Mouse (Mus musculus) forebrain, embryonic 12.5 days (tissue): ENCODE data around the gene Bag6. TPM values are rescaled to one million over a fixed set of nuclear protein-coding genes. Genes with fewer than 3 reads are reported as not detected.

Source experiments
- ATAC-seq: fragments of 200-750 bp; cut with Nextera tagmentation; 2 replicates; pipeline ENCODE4 v1.8.0; 2017; ENCODE audit warnings: moderate TSS enrichment; ENCODE audit not compliant: low FRiP score
- H3K27ac ChIP-seq: fragments of 300-500 bp; sonication (generic); 2 replicates; pipeline ENCODE4 v1.5.1; 2016; ENCODE audit warnings: mild to moderate bottlenecking
- H3K27me3 ChIP-seq: fragments of 300-500 bp; sonication (generic); 2 replicates; pipeline ENCODE4 v1.6.1; 2016; ENCODE audit warnings: mild to moderate bottlenecking
- H3K36me3 ChIP-seq: fragments of 300-500 bp; sonication (generic); replicated peaks from 2 replicates; pipeline ENCODE4 v1.6.1; 2016; ENCODE audit warnings: mild to moderate bottlenecking
- H3K4me1 ChIP-seq: fragments of 300-500 bp; sonication (generic); 2 replicates; pipeline ENCODE4 v1.6.1; 2016
- H3K4me2 ChIP-seq: fragments of 300-500 bp; sonication (generic); 2 replicates; pipeline ENCODE4 v1.6.1; 2016; ENCODE audit warnings: mild to moderate bottlenecking, moderate library complexity
- H3K4me3 ChIP-seq: fragments of 300-500 bp; sonication (generic); replicated peaks from 2 replicates; pipeline ENCODE4 v1.5.1; 2016; ENCODE audit warnings: mild to moderate bottlenecking
- H3K9ac ChIP-seq: fragments of 300-500 bp; sonication (generic); 2 replicates; pipeline ENCODE4 v1.6.1; 2016; ENCODE audit warnings: mild to moderate bottlenecking
- H3K9me3 ChIP-seq: fragments of 300-500 bp; sonication (generic); 2 replicates; pipeline ENCODE4 v1.6.1; 2016
- WGBS: fragments of 180-500 bp; shearing (Covaris S2); methylation state at CpG from one replicate; pipeline ENCODE4 v1.1.7; 2016; 5-methylcytosine and 5-hydroxymethylcytosine counted together
- polyA plus RNA-seq: library from polyadenylated mRNA; unstranded; fragments of >200 nt; fragmentation: Nextera tagmentation; extraction: Ambion mirVana; gene quantifications from 2 replicates; pipeline ENCODE4 v1.2.1, GENCODE M21; 2016

Bag6 gene
- polyA plus RNA-seq, 1 experiment from 2014 or later = 88.9 TPM

DNA sequence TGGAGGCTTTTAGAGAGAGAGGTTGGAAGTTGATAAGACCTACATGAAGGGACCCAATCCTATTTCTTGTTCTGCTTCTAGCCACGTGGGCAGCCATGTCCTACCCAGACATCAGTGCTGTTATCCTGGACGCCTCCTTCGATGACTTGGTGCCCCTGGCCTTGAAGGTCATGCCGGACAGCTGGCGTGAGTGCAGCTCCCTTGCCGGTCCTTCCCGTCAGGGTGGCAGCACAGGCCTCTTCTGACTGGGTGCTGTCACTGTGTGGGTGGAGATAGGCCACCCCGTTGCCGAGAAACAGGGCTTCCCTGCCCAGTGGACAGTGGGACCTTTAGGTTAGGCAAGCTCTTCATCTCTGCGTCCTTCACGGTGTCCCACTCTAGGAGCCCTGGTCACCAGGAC is 33.8 kb upstream of the Bag6 start:
- Histone ChIP-seq H3K27me3 (no peaks in the 10 kb centered on the region), H3K4me1 (peaks cover 6% of the 10 kb centered on the region; the same call in 1 of the 2 replicates), H3K9me3 (no peaks in the 10 kb centered on the region), H3K36me3 (peaks cover 78% of the 10 kb centered on the region), H3K4me3 (no peak overlapping the region), H3K4me2 (no peak overlapping the region), H3K27ac (no peak overlapping the region), H3K9ac (no peak overlapping the region)
- no peak for ATAC-seq
- 95% methylated on average over 11 of the region's 11 CpGs for WGBS

DNA sequence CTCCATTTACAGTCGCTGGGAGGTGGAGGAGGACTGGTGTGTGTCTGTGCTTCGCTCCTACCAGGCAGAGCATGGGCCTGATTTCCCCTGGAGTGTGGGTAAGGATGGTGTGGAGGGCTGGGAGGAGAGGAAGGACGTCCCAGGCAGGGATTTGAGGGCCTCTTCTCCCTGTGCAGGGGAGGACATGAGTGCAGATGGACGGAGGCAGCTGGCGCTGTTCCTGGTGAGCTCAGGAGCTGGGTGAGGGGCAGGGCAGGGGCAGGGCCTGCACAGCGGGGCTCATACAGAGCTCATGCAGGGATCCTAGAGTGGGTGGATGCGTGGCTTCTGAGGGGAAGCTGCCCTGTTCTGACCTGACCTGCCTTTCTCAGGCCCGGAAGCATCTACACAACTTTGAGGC is 32.7 kb upstream of the Bag6 start:
- H3K27me3 ChIP-seq = no peaks in the 10 kb centered on the region
- ATAC-seq = no peak
- H3K27ac ChIP-seq = no peak overlapping the region
- H3K9me3 ChIP-seq = no peaks in the 10 kb centered on the region
- no peak overlapping the region for H3K9ac ChIP-seq
- peaks cover 8% of the 10 kb centered on the region; the same call in 1 of the 2 replicates for H3K4me1 ChIP-seq
- H3K4me3 ChIP-seq = no peak overlapping the region
- peaks cover 67% of the 10 kb centered on the region for H3K36me3 ChIP-seq
- WGBS = 81% methylated on average over 8 of the region's 8 CpGs
- H3K4me2 ChIP-seq = no peak overlapping the region

DNA sequence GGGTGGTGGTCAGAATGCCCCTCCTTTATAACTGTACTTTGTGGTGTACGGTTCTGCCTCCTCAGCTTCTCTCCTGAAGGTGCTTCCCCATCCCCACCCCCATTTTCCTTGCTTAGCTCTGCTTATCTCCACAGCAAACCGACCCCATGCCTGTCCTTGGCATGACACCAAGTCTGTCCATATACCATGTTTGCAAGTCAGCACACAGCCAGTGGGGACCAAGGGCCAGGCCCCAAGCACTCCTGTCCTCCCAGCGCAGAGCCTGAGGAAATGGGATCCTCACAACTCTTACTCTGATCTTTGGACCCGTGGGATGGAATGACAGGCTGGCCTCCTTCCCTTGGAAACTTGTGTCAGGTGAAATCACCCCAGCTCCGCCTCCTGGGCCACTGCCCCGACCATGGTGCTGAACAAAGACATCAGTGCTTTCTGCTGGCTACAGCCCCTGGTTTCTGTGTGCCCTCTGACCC is 31.7 kb upstream of the Bag6 start:
- Histone ChIP-seq H3K4me2 (no peak overlapping the region), H3K9ac (no peak overlapping the region), H3K4me3 (no peak overlapping the region), H3K9me3 (no peaks in the 10 kb centered on the region), H3K36me3 (peaks cover 57% of the 10 kb centered on the region), H3K27ac (no peak overlapping the region), H3K27me3 (no peaks in the 10 kb centered on the region), H3K4me1 (peaks cover 8% of the 10 kb centered on the region; the same call in 1 of the 2 replicates)
- 79% methylated on average over 6 of the region's 6 CpGs for WGBS
- no peak for ATAC-seq

DNA sequence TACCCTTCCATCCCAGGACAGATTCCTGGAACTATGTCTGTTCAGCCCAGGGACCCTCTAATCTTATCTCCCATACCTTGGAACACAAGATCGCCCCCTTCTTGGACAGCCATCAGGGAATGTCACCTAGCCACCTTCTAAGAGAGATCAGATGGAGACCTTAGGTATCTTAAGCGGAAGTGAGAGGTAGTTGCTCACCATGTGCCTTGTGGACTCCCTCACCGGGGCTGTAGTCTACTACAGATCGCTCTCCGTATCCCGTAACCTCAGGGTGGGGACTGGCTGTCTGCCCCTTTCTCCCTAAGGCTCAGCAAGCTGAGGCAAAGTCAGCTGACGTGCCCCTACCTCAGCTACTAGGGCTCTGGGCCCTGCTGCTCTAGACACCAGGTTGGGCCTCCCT is 30.9 kb upstream of the Bag6 start:
- no peak overlapping the region for H3K9ac ChIP-seq
- no peak for ATAC-seq
- 91% methylated on average over 7 of the region's 7 CpGs for WGBS

DNA sequence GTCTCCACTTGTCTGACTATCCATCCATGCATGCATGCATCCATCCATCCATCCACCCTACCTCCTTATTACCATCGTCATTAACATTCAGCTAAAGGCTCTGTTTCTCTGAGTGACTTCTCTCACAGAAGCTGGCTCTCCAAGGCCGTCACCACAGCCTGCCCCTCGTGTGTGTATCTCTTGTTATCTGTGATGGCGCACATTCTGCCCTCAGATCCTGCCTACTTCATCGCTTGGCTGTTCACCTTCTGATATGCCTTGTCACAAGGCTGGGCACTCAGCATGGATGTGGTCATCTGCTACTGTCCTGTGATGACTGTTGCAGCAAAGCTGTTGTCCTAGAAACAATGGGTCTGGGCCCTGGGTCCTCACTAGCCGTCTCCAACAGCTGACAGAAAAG is 30.2 kb upstream of the Bag6 start:
- ATAC-seq = no peak
- Histone ChIP-seq H3K4me3 (no peak overlapping the region), H3K27me3 (no peaks in the 10 kb centered on the region), H3K27ac (no peak overlapping the region), H3K4me2 (no peak overlapping the region), H3K9ac (no peak overlapping the region), H3K9me3 (no peaks in the 10 kb centered on the region), H3K4me1 (peaks cover 8% of the 10 kb centered on the region; the same call in 1 of the 2 replicates), H3K36me3 (peaks cover 42% of the 10 kb centered on the region)
- WGBS = 84% methylated on average over 6 of the region's 6 CpGs

More for the DNA sequence above, 30.9 kb upstream of the Bag6 start:
- H3K27ac ChIP-seq = no peak overlapping the region
- no peaks in the 10 kb centered on the region for H3K27me3 ChIP-seq
- peaks cover 8% of the 10 kb centered on the region; the same call in 1 of the 2 replicates for H3K4me1 ChIP-seq
- H3K4me3 ChIP-seq = no peak overlapping the region
- no peaks in the 10 kb centered on the region for H3K9me3 ChIP-seq
- no peak overlapping the region for H3K4me2 ChIP-seq
- H3K36me3 ChIP-seq = peaks cover 49% of the 10 kb centered on the region

DNA sequence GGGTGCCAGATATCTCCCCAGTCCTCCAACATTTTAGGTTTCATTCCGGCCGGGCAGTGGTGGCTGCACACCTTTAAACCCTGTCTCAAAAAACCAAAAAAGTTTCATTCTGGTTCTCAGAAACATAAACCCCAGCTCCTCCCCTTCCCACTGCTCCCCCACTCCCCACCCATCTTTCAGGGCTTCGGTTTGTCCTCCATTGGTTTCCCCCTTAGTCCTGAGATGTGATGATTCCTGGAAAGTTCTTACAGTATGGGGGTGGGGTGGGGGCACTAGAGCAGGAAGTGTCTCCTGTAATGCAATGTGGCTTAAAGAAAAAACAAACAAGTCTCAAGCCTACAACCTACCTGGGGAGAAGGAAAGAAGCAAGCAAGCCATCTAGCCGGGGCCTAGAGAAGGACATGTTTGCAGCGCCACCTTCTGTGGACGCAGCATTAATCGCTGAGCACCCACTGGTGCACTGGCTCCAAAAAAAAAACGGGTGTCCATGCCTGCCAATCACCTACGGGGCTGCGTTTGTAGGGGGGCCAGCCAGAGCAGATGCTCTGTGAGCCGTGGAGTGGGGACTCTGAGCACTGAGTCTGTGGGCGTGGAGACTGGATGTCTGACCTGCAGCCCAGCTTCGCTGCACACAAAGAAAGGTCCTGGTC is 29.1 kb upstream of the Bag6 start:
- Histone ChIP-seq H3K27me3 (no peaks in the 10 kb centered on the region), H3K36me3 (peaks cover 31% of the 10 kb centered on the region), H3K9ac (peak overlapping the region; percentile 29; the same call in 1 of the 2 replicates), H3K4me3 (no peak overlapping the region; the same call in 1 of the 2 replicates), H3K27ac (no peak overlapping the region), H3K9me3 (no peaks in the 10 kb centered on the region), H3K4me1 (peaks cover 8% of the 10 kb centered on the region; the same call in 1 of the 2 replicates), H3K4me2 (peak overlapping the region; percentile 42)
- WGBS = 23% methylated on average over 13 of the region's 13 CpGs
- peak; percentile 51 for ATAC-seq

DNA sequence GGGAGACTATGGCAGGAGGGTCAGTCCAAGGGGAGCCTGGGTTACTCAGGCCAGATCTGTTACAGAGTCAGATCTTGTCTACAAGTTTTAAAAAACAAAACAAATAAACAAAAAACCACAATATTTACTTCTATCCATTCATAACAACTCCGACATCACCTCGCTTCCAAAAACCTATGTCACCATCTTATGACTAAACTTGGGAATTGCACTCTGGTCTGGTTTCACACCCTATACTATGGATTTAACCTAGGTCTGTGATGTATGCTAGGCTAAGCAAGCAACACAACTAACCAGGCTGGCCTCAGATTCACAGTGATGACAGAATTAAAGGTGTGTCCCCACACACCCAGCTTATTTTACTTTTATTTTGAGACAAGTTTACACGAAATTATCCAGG is 28.5 kb upstream of the Bag6 start:
- Histone ChIP-seq H3K9me3 (no peaks in the 10 kb centered on the region), H3K27ac (no peak overlapping the region)
- WGBS = 60% methylated on average over 3 of the region's 3 CpGs

DNA sequence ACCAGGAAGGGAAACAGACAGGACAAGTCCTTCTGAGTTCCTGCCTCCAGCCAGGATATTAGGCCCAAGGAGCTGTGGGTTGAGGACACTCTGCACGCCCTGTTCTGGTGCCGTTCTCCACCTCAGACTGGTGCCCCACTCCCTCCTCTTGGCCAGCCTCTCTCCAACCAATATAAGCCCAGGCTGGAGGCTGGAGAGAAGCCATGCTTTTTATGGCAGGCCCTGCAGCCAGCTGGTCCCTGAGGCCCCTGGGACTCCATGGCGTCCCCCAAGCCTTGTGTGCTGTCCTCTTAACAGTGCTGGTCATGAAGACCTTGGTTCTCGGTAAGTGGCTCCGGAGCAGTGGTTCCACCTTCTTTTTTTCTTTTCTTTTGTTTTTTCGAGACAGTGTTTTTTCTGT is 26.9 kb upstream of the Bag6 start, which contains the start of gene Ly6g5c:
Ly6g5c (plus strand) TSS at position 183 of the 400 bp plus-strand sequence.
- Histone ChIP-seq H3K4me2 (no peak within 1 kb of the TSS), H3K36me3 (peaks cover 9% of the 10 kb centered on the region), H3K4me3 (no peak within 1 kb of the TSS), H3K27me3 (no peaks in the 10 kb centered on the region; the same call in 1 of the 2 replicates), H3K9ac (no peak within 1 kb of the TSS), H3K27ac (no peak within 1 kb of the TSS), H3K4me1 (peaks cover 8% of the 10 kb centered on the region; the same call in 1 of the 2 replicates), H3K9me3 (no peaks in the 10 kb centered on the region)
- ATAC-seq = no peak
- WGBS = 90% methylated on average over 6 of the region's 6 CpGs

More for the DNA sequence above, 28.5 kb upstream of the Bag6 start:
- no peak overlapping the region; the same call in 1 of the 2 replicates for H3K4me2 ChIP-seq
- H3K4me1 ChIP-seq = peaks cover 8% of the 10 kb centered on the region; the same call in 1 of the 2 replicates
- H3K27me3 ChIP-seq = no peaks in the 10 kb centered on the region; the same call in 1 of the 2 replicates
- ATAC-seq = no peak
- 0 out of 2 replicates have a peak overlapping the region, but pooled peaks have one; percentile 29 for H3K9ac ChIP-seq
- no peak overlapping the region for H3K4me3 ChIP-seq
- H3K36me3 ChIP-seq = peaks cover 25% of the 10 kb centered on the region

DNA sequence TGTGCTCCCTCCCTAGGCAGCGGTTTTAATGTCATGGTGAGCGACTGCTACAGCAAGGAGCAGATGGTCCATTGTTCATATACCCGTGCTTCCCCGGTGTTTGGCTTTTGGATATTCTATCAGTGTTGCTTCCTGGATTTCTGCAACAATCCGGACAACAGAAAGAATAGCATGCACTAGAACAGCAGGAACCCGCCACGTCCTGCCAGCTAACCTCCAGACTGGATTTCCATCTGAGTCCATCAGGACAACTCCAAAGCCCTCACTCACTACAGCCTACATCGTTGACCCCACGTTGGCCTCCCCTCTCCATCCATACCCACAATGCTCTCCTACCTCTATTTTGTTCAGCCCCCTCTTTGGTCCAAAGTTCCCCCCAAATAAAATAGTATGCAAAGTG is 23.2 kb upstream of the Bag6 start:
- Histone ChIP-seq H3K27ac (no peak overlapping the region), H3K9me3 (no peaks in the 10 kb centered on the region), H3K27me3 (no peaks in the 10 kb centered on the region; the same call in 1 of the 2 replicates), H3K4me2 (no peak overlapping the region), H3K9ac (no peak overlapping the region), H3K36me3 (peaks cover 30% of the 10 kb centered on the region), H3K4me1 (no peaks in the 10 kb centered on the region), H3K4me3 (no peak overlapping the region)
- 83% methylated on average over 9 of the region's 9 CpGs for WGBS
- ATAC-seq = no peak

DNA sequence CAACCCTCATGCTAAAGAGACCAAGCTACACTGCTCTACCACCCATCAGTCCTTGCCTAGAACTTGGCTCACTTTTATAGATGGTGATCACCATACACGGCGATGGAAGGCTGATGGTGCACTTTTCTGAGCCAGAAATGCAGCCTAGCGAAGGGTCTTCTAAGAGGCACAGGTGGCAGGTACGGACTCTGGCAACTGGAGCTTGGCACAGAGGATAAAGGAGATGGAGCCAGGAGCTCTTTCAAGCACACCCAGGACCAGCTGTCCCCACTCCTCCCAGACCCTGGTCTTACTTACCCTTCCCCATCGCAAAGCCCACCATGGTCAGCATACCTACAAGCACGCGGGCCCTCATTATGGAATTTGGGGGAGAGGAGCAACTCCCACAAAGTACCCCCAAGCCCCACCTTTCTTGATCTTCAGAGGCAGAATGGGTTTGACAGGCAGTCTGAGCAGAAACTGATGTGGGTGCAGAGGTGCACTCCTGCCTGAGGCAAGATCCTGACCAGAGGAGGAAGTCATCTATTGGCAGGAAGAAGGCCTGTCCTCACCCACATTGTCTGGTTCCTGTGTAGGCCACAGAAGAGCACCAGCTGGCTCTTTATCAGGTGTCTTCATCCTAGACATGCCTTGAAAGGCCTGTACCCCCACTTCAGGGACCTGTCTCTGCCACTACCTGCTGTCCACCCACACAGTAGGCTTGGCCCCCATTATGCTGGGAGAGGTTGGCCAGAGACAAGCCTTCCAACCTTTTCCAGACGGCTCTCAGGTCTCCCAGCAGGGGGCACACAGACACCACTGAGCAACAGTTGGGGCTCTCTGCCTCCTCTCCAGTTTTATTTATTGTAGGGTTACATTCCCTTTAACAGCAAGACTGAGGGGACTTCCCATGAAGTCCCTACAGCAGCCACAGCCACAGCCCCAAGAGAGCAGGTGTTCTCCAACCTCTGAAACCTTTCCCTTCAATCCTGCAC is 19.6 kb upstream of the Bag6 start, which contains the start of gene Ly6g5b:
Ly6g5b (minus strand) TSS at position 383 of the 974 bp plus-strand sequence.
- Histone ChIP-seq H3K9me3 (no peaks in the 10 kb centered on the region), H3K27me3 (no peaks in the 10 kb centered on the region; the same call in 1 of the 2 replicates), H3K4me3 (no peak within 1 kb of the TSS), H3K36me3 (peaks cover 54% of the 10 kb centered on the region), H3K4me2 (no peak within 1 kb of the TSS), H3K9ac (no peak within 1 kb of the TSS), H3K4me1 (peaks cover 8% of the 10 kb centered on the region), H3K27ac (no peak within 1 kb of the TSS)
- no peak for ATAC-seq
- WGBS = 88% methylated on average over 8 of the region's 8 CpGs

DNA sequence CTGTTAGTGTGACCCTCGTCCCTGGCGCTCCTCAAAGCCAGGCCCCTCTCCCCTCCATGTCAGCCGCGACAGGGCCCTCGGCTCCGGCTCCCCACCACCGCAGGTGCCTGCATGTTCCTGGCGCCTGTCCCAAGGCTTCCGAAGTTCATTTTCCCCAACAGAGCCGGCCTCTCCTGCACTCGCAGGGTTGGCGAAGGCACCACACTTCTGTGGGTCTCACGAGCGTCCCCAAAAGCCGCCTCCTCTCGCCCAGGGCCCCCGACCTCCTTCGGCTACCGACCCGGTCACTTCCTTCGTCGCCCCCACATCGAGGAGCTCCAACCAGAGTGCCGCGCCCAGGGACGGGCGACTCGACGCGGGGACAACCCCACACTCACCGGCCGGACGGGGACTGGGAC is 14.2 kb upstream of the Bag6 start:
- H3K27ac ChIP-seq = peak overlapping the region; percentile 70
- H3K9me3 ChIP-seq = no peaks in the 10 kb centered on the region
- peak overlapping the region; percentile 94 for H3K4me2 ChIP-seq
- H3K4me1 ChIP-seq = peaks cover 24% of the 10 kb centered on the region
- H3K36me3 ChIP-seq = peaks cover 52% of the 10 kb centered on the region
- whole genome bisulfite sequencing = under 1% methylated on average over 33 of the region's 33 CpGs
- no peak for ATAC-seq
- H3K9ac ChIP-seq = peak overlapping the region; percentile 98
- H3K4me3 ChIP-seq = peak overlapping the region; percentile 98
- H3K27me3 ChIP-seq = no peaks in the 10 kb centered on the region
